Mouse (Mus musculus) cortical plate, adult 2 months (tissue): ENCODE measurements around the gene Plekhg5. TPM values are rescaled to one million over a fixed set of nuclear protein-coding genes. Genes with fewer than 3 reads are reported as not detected.

Source experiments
- H3K27ac ChIP-seq: fragments of 200-500 bp; 2 replicates; pipeline ENCODE4 v1.5.1; 2012; ENCODE audit warnings: low read length, control low read depth, inconsistent platforms; ENCODE audit not compliant: insufficient read depth
- H3K4me1 ChIP-seq: fragments of 200-500 bp; 2 replicates; pipeline ENCODE4 v1.6.1; 2011; ENCODE audit warnings: low read length; ENCODE audit not compliant: control insufficient read depth, insufficient read depth
- H3K4me3 ChIP-seq: fragments of 200-500 bp; 2 replicates; pipeline ENCODE4 v1.5.1; 2011; ENCODE audit warnings: mild to moderate bottlenecking, low read length, control low read depth; ENCODE audit not compliant: insufficient read depth
- CTCF ChIP-seq: fragments of 200-500 bp; IDR thresholded peaks from 2 replicates; pipeline ENCODE4 v1.5.1; 2011; ENCODE audit warnings: mild to moderate bottlenecking, control low read depth, low read length; ENCODE audit not compliant: insufficient read depth; ENCODE audit errors: extremely low read depth
- POLR2A ChIP-seq: fragments of 200-500 bp; IDR thresholded peaks from 2 replicates; pipeline ENCODE4 v1.6.1; 2011; ENCODE audit warnings: mild to moderate bottlenecking, low read length, control low read depth; ENCODE audit not compliant: insufficient read depth; ENCODE audit errors: extremely low read depth
- polyA plus RNA-seq: library from polyadenylated mRNA; depleted of rRNA; stranded (reverse); fragments of >200 nt; gene quantifications from 2 replicates; pipeline ENCODE4 v1.2.3, GENCODE M21; 2012

The Plekhg5 gene
- polyA plus RNA-seq, 1 experiment = 59.9 TPM

GRCm38 (mm10) chr4:152095937-152096910 is 23.9 kb downstream of the Plekhg5 start:
- peak overlapping the region; percentile 30 for H3K4me3 ChIP-seq
- 0 out of 2 replicates have a peak, but pooled peaks cover 5% of the 10 kb centered on the region for H3K4me1 ChIP-seq
- H3K27ac ChIP-seq = peak overlapping the region; percentile 87
- TF ChIP-seq CTCF = peak; percentile 48
- TF ChIP-seq POLR2A = no peak

GRCm38 (mm10) chr4:152096927-152097326 is 24.6 kb downstream of the Plekhg5 start:
- Histone ChIP-seq H3K27ac (peak overlapping the region; percentile 87), H3K4me3 (peak overlapping the region; percentile 30)

GRCm38 (mm10) chr4:152097911-152098799 is 25.9 kb downstream of the Plekhg5 start:
- TF ChIP-seq CTCF (no peak), POLR2A (no peak)
- Histone ChIP-seq H3K27ac (peak overlapping the region; percentile 17; the same call in 1 of the 2 replicates), H3K4me3 (no peak overlapping the region), H3K4me1 (peaks cover 11% of the 10 kb centered on the region)

More at GRCm38 (mm10) chr4:152096927-152097326, 24.6 kb downstream of the Plekhg5 start:
- no peak for TF ChIP-seq POLR2A
- no peak for TF ChIP-seq CTCF
- H3K4me1 ChIP-seq = peaks cover 11% of the 10 kb centered on the region

GRCm38 (mm10) chr4:152100541-152100940 is 28.2 kb downstream of the Plekhg5 start:
- H3K4me3 ChIP-seq = no peak overlapping the region
- H3K27ac ChIP-seq = peak overlapping the region; percentile 83
- peaks cover 11% of the 10 kb centered on the region for H3K4me1 ChIP-seq
- peak; percentile 31; the same call in 1 of the 2 replicates for TF ChIP-seq POLR2A
- TF ChIP-seq CTCF = no peak

DNA sequence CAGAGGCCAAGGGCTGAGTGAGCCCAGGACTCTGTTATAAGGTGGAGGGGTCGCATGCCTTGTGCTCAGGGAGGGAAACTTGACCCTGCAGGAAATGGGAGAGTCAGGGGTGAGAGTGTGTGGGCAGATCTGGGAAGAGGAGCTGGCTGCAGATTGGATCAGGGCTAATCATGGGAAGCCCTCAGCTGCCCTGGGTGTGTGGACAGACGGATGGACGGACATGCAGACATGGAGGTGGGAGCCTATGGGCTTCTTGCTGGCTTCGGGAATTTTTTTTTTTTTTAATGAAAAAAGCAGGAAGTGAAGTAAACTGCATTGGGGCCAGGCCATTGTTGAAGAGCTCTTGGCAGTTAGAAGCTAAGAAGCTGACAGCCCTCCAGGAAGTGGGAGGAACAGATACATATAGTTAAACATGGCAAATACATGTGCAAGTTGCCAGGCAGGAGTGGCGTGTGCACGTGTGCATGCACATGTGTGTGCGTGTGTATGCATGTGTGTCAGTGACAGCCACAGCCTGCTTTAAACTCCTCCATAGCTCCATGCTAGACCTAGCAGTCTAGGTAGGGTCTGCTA is 28.9 kb downstream of the Plekhg5 start:
- no peak overlapping the region for H3K4me3 ChIP-seq
- peak overlapping the region; percentile 83 for H3K27ac ChIP-seq
- TF ChIP-seq CTCF (no peak), POLR2A (no peak)
- peaks cover 11% of the 10 kb centered on the region for H3K4me1 ChIP-seq

GRCm38 (mm10) chr4:152101921-152102320 is 29.6 kb downstream of the Plekhg5 start:
- H3K27ac ChIP-seq = 0 out of 2 replicates have a peak overlapping the region, but pooled peaks have one; percentile 20
- no peak overlapping the region for H3K4me3 ChIP-seq
- H3K4me1 ChIP-seq = peaks cover 11% of the 10 kb centered on the region
- TF ChIP-seq CTCF (no peak), POLR2A (no peak)

GRCm38 (mm10) chr4:152103025-152103424 is 30.7 kb downstream of the Plekhg5 start:
- Histone ChIP-seq H3K4me1 (peaks cover 13% of the 10 kb centered on the region), H3K4me3 (no peak overlapping the region), H3K27ac (no peak overlapping the region)
- TF ChIP-seq POLR2A (no peak), CTCF (peak; percentile 83)

DNA sequence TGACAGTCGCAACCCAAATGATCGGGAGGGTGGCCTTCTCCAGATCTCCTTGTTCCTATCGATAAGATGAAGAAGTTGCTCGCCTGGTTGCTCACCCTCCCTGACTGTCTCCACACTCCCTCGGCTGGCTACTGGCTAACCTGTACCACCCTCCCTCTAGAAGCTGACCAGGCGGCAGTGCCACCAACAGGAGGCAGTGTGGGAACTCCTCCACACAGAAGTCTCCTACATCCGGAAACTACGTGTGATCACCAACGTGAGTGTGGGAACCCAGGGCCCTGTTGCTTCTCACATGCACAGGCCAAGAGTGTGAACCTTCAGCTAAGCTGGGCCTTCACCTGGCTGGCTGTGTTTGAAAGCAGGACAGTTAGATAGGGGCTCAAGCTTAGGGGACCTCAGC is 34.4 kb downstream of the Plekhg5 start:
- Histone ChIP-seq H3K4me1 (peaks cover 3% of the 10 kb centered on the region; the same call in 1 of the 2 replicates), H3K4me3 (no peak overlapping the region), H3K27ac (no peak overlapping the region)
- 0 out of 2 replicates have a peak, but pooled peaks have one; percentile 10 for TF ChIP-seq CTCF
- no peak for TF ChIP-seq POLR2A
